Mouse (Mus musculus): ENCODE results near the gene Gm6034.
"Not testable (repeated sequence)": the region's sequence is repeated elsewhere in the genome, so short reads cannot be mapped to it uniquely, and the experiment has no call there.

The Gm6034 gene

DNA sequence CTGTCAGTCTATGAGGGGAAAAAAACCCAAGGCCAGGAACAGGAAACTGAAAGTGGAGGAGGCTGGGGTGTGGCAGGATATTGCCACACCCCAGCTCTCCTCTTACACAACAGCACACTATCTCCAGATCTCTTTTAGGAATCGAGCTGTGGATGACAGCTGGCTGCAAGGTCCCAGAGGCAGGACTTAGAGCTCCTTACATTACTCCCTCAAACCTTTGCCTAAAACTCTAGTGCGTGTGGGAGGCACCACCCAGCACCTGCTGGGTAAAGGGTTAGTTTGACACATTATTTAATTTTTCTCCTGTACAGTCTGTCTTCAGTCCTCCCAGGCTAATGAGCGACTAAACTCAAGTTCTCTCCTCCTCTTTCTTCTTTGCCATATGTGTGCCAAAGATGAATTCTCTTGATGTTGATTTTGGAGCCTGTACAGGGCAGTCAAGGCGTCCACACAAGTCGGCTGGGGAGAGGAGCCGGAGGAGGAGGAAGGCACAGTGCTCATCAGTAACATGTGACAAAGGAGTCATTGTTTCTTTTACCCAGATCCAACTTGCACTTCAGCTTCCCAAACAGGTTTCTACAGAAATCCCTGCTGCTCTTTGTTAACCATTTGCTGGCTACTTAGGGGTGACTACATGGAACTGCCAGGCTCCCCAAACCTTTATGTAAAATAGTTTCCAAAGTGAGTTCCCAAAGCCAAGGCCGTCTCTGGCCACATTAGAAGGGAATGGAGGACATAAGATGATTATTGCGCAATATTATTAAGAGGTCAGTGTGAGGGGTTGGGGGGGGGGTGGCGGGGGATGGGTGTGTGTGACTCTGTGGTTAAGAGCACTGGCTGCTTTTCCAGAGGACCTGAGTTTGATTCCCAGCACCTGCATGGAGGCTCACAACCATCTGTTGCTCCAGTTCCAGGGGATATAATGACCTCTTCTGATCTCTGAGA is 18.8 kb upstream of the Gm6034 start:
- DNase-seq: no peak

DNA sequence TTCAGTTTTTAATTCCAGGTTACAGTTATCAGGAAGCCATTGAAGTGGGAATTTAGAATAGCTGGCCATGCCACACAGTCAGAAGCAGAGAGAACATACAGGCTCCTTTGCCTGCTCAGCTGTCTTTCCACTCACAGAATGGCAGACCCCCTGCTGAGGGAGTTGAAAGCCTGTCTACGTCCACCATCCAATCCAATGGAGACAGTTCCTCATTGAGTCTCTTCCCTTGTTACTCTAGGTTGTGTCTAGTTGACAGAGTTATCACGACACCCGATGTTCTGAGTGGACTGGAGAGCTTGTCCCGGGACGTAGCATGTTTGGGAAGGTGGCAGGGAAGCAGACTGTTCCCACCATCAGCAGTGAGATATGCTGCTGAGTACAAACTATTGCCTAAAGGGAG is 17.6 kb upstream of the Gm6034 start:
- no peak for DNase-seq

DNA sequence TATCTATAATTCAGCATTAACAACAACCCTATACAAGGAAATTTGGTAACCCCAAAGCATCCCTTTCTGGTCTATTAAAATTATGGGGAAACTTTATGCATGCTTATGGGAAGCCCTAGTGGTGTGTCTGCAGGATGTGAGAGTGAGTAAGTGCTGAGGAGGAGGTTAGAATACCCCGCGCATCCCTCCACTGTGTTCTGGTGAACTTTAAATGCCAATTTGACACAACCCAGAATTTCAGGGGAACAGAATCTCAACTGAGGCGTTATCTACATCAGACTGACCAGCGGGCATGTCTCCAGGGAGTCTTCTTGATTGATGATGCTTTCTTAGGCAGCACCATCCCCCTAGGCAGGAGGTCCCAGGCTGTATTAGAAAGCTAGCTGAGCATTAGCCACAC is 16.9 kb upstream of the Gm6034 start:
- peak; percentile 16 for DNase-seq

DNA sequence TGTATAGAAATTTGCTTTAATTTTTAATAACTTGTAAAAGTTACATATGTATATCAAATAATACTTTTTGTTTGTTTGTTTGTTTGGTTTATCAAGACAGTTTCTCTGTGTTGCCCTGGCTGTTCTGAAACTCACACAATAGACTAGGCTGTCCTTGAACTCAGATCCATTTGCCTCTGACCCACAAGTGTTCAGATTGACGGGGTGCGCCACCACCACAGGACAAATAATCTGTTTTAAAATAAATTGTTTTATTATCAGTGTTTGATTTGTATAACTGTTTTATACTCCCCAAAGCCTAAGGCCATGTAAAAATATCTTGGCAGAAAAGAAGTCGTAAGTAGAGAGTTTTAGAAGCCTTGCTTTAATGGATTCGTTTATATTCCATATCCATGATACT is 15.1 kb upstream of the Gm6034 start:
- DNase-seq: no peak

DNA sequence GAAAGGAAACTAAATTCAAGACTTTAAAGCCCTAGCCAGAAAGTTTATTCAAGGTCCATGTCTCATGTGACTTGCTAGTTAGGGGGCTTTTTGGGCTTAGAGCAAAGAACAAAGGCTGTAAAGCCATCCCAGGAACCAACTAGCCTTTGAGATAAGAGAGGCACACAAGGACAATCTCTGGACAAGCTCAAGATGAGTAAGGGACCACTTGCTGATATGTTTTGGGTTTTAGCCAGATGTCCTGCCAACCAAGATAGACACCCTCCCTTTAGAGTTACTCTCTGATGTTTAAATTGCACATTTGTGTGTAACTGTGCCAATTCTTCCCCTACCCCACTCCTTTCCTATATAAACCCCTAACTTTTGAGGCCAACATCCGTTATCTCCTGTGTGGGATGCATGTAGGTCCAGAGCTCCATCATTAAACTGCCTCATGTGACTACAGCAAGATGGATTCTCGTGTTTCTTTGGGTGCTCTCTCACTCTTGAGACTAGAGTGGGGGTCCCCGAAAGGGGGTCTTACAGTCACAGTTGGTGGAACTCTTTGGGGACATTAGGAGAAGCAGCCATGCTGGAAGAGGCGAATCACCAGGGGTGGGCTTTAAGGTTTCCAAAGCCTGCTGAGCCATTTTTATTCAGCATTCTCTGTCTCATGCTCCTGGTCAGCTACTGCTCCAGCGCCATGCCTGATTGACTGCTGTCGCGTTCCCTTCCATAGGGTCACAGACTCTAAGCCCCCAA is 13.7 kb upstream of the Gm6034 start:
- DNase-seq: no peak

DNA sequence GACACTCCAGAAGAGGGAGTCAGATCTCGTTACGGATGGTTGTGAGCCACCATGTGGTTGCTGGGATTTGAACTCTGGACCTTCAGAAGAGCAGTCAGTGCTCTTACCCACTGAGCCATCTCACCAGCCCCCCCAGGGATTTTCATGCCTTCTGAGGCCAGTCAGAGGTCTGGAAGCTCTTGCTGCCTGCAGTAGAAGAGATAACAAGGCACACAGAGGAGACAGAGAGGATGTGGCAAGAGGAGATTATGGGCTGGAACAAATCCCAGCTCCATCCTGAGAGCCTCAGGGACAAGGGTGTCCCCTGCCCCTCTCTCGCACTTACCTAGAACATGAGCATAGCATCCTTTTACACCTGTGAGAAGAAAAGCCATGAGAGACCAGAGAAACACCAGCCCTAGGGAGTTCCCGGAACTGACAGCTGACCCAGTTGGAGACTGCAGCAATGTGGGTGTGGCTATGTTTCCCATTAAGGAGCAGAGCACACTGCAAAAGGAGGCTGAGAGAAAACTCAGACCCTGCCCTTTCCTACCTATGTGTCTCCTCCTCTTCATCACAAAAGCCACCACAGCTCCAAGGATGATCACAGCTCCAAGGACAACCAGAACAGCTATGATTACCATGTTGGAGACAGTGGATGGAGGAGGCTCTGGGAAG is 12.6 kb upstream of the Gm6034 start:
- DNase-seq: not testable (repeated sequence)

DNA sequence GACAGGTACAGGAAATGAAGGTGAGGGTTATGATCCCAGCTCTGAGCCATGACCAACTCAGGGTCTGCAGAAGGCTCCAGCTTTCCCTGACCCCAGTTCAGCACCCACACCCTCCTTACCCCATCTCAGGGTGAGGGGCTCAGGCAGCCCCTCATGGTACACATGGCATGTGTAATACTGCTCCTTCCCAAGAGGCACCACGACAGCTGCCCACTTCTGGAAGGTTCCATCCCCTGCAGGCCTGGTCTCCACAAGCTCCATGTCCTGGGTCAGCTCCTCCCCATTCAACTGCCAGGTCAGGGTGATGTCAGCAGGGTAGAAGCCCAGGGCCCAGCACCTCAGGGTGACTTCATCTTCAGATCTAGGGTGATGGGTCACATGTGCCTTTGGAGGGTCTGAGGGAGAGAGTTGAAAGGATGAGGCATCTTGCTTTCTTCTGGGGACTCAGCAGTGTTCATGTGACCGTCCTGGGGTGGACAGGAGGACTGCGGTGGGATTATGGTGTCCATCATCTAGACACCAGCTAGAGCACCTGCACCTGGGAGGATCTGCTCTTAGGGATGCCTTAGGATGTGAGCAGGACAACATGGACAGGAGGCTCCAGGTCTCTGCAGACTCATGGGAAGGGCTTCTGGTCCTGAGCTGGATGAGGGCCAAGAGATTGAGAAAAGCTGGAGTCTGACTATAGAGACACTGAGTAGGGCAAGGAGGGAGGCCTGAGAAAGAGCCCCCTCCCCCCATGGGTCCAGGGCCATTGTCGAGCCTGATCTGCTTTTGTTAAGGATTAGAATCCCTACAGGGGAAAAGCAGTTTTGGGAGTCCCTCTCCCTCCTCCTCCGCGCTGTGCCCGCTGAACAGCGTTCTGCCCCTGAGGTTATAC is 11.8 kb upstream of the Gm6034 start:
- DNase-seq: not testable (repeated sequence)

DNA sequence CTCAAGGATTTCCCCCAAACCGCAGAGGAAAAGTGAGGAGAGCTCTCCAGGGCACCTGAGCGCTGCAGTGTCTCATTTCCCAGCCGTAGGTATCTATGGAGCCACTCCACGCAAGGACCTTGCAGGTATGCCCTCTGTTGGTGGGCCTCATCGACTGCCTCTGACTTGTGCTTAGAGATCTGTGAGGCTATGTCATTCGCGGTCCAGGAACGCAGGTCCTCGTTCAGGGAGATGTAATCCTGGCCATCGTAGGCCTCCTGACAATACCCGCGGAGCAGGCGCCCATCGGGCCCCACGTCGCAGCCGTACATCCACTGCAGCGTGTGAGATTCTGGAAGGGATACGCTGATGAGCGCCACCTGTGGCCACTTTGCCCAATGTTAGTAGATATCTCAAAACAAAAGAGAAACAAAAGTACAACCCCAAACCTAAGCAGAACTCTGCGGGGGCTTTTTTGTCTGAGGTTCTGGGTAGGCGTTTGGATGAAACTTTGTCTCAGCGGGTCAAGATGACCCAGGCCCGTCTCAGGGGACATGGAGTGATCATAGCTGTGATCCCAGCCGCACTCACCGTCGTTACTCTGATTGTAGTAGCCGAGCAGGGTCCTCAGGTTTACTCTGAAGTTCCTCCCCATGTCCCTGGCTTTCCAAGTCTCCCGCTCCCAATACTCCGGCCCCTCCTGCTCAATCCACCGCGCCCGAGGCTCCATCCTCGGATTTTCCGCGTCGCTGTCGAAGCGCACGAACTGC is 11.0 kb upstream of the Gm6034 start:
- DNase-seq: peak; percentile 18

DNA sequence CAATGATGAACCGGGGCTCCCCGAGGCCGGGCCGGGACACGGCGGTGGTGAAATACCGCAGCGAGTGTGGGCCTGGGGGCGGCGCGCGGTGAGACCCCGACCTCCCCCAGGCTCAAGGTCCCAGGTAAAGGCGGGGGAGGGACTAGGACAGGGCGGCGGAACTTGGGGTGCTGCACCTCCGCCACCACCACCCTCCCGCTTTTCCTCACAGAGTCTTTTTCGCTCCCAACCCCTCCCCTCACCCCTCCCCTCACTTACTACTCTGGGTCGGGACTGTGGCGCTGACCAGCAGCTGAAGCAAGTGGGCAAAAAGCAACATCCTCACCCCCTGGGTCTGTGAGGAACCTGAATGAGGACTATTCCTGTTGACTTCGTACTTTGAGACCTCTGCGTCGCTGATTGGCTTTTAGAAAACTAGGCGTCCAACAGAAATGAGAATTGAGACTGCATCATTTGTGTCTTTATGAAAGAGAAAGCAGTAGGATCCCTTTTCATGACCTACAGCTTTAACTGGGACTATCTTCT is 10.3 kb upstream of the Gm6034 start, which contains the start of gene H2-T23:
TSS of gene H2-T23 (minus strand) at position 505 of the 525 bp plus-strand sequence.
- DNase-seq: peak; percentile 61

DNA sequence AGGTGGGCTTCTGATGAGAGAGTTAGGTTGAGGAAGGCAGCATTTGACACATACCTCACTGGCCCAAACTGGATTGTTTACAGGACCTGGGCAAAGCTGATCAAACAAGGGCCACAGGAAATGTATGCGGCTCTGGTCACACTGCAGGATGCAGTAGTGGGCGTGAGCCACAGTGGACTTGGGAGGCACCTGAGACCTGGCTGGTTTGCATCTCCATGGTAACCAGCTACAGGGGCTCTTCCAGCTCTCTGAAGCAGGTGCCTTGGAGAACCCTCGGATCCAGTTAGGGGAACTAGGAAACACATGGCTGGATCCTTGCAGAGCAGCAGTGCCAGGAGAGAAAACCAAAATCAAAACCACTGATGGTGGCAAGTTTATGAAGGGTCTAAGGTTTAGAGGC is 8.2 kb upstream of the Gm6034 start:
- not testable (repeated sequence) for DNase-seq

DNA sequence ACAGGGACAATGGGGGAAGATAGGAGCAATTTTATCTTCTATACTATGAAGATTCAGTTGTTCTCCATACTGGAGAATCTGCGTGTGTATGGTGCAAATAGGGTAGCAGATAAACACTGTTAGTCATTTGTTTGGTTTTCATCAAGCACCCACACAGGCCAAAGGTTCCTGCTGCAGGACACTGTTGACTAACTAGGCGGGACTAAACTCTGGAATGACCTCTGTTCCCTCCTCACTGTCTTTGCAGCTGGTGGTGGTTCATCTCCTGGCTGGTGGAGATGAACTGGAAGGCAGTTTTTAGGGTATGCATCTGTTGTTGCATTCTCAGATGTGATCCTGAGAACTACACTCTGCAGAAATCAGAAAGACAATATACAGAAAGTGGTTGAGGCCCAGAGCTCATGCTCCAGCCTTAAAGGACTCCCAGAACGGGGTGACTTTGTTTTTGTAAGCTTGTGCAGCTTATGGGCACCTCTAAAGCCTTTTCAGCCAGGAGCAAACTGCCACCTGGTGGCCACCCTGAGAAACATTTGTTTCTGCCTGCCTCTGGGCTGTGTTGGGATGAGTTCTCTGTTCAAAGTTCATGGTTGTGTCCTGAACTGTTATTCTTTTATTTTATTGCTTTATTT is 7.6 kb upstream of the Gm6034 start:
- peak; percentile 42 for DNase-seq

DNA sequence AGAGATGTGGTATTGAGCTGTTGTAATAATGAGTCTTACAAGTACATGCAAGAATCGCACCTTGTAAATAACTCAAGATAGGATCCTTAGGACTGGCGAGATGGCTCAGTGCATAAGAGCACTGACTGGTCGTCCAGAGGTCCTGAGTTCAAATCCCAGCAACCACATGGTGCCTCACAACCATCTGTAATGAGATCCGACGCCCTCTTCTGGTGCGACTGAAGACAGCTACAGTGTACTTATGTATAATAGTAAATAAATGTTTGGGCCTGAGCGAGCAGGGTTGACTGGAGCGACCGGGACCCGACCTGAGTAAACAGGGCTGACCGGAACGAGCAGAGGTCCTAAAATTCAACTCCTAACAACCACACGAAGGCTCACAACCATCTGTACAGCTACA is 6.6 kb upstream of the Gm6034 start:
- DNase-seq: not testable (repeated sequence)

DNA sequence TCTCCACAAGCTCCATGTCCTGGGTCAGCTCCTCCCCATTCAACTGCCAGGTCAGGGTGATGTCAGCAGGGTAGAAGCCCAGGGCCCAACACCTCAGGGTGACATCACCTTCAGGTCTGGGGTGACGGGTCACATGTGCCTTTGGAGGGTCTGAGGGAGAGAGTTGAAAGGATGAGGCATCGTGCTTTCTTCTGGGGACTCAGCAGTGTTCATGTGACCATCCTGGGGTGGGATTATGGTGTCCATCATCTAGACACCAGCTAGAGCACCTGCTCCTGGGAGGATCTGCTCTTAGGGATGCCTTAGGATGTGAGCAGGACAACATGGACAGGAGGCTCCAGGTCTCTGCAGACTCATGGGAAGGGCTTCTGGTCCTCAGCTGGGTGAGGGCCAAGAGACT is 2.2 kb upstream of the Gm6034 start:
- not testable (repeated sequence) for DNase-seq

DNA sequence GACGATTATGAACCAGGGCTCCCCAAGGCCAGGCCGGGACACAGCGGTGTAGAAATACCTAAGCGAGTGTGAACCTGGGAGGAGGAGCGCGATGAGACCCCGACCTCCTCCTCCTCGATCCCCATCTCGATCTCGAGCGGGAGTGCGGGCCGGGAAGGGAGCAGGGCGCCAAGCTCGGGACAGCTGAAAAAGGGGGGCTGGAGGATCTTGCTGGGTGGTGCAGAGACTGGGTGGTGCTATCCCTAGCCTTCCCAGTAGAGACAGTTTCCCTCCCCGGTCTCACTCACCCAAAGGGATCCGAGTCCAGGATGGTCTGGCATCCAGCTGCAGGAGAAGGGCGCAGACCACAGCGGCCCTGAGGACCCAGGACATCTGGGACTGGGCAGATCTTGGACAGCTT is 706 bp upstream of the Gm6034 start:
- DNase-seq: peak; percentile 13

DNA sequence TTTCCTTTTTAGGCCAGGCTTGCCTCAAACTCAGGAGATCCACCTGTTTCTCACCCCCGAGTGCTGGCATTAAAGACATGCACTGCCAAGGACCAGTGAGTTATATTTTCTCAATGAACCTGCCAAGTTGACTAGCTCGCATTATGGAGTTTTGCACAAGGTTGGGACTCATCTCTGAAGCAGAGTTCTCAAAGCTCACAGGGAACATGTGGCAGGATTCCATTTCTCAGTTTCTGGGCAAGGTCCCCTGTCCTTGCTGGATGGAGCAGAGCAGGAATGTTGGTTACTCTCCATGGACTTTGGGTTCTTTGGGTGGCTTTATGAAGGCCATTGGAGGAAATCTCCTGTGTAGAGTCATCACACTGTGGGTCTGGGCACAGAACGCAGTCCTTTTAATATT is 525 bp downstream of the Gm6034 start:
- no peak for DNase-seq

DNA sequence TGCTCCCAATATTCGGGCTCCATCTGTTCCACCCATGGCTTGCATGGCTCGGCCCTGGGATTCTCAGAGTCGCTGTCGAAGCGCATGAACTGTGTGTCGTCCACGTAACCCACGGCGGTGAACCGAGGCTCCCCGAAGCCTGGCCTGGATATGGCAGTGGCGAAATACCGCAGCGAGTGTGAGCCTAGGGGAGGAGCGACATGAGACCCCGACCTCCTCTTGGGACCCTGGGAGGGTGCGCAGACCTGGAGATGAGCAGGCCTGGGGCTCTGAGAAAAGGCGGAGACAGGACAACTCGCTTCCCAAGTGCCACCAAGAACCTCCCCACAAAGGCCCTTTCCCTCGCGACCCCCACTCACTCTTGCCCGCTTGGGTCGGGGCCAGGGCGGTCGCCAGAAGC is 15.2 kb downstream of the Gm6034 start:
- not testable (repeated sequence) for DNase-seq

DNA sequence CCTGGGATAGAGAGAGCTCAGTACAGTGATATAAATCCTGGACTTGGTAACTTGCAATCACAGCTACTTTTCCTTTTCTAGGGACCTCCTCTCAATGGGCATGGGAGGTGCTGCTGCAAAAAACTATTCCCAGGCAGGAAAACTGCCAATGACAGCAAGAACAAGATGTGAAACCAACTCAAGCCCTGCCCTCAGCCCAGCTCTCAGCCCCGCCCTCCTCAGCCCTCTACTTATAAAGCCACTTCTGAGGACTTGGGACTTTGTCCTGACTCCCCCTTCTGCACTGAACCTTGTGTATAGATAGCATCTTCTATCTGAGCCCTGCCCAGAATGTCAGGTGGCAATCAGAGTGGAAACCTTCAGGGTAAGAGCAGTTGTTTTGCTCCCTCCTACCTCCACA is 15.6 kb downstream of the Gm6034 start, which contains the start of gene Gm11127:
TSS of gene Gm11127 (minus strand) at position 10 of the 400 bp plus-strand sequence.
- DNase-seq: not testable (repeated sequence)

DNA sequence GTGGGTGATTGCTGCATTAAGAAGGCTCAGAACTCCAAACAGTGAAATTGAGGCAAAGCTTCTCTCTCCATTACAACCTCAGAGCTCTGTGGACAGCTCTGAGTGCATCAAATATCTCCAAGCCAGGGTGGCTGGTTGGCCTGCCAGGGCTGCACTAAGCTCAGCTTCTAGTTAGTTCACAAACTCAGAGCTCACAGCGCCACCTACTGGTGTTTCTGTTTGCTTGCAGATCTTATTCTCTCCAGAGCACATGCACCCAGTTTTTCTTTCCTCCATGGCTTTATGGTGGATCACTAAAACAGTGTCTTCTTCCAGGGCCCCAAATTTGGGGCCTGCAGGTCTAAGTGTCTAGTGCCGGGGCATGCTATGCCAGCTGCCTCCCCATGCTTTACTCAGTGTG is 18.1 kb downstream of the Gm6034 start:
- DNase-seq: peak; percentile 88

DNA sequence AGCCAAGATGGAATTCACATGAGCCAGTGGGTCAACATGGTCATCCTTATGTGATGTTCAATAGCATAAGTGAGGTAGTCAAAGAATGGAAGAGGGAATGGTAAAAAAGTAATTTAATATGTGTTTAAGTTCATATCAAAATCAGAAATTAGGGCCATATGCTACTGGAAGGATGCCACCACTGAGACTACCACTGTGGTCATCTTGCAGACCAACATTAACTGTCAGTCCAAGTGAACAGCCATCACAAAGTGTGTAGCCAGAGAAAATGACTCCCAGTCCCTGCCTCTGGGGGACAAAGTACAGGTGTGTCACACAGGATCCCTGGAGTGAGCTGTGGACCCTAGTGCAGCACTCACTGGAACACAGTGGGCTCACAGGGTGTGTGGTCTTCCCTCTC is 39.1 kb downstream of the Gm6034 start:
- DNase-seq: not testable (repeated sequence)

DNA sequence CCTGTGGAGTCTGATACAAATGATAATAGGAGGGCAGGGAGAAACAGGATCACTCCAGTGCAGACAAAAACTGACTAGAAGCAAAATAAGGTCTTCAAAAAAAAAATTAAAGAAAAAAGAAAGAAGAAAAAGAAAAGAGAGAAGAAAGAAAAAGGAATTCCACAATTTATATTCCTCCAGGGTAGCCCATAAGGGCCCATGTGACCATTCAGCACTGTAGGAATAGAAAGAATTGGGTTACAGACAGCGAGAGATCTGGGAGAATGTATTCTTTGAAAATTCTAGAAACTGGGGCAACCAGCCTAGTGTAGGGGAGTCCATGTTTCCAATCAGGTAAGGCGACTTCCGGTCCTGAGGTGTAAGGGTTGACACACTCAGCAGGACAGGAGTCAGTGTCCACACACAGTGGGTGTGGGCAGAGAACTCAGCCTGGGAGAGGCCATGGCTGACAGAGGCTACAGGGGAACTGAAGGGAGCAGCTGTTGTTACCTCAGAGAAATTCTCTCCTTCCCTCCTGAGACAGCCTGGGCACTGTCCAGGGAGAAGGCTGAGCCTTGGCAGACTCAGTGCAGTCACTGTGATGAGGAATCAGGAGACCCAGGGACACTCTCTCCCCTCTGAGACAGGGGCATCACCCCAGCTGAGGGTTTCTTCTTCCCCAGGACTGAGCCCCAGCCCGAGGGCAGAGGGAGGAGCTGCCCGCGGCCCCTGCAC is 39.9 kb downstream of the Gm6034 start:
- not testable (repeated sequence) for DNase-seq
